Mouse (Mus musculus) heart, adult 2 months (tissue): ENCODE results near the gene Trpm5.

ENCODE experiments used
- CTCF ChIP-seq: fragments of 200-600 bp; IDR thresholded peaks from 2 replicates; pipeline ENCODE4 v1.8.1; 2022; ENCODE audit warnings: antibody characterized with exemption, mild to moderate bottlenecking, moderate library complexity
- EP300 ChIP-seq: fragments of 200-500 bp; IDR thresholded peaks from 2 replicates; pipeline ENCODE4 v1.6.1; 2011; ENCODE audit warnings: low read depth, low read length, control low read depth; ENCODE audit not compliant: insufficient read depth
- POLR2A ChIP-seq: fragments of 200-500 bp; IDR thresholded peaks from 2 replicates; pipeline ENCODE4 v1.6.1; 2011; ENCODE audit warnings: mild to moderate bottlenecking, low read depth, low read length, control low read depth; ENCODE audit not compliant: insufficient read depth

- TF ChIP-seq POLR2A (no peak), CTCF (no peak), EP300 (no peak)
These were observed 59.7 kb downstream of the Trpm5 start for GRCm38 (mm10) chr7:143034519-143035450.
